Mouse (Mus musculus) testis, adult 2 months (tissue): ENCODE measurements around the gene Grap2.

ENCODE experiments used
- CTCF ChIP-seq: fragments of 200-500 bp; IDR thresholded peaks from 2 replicates; pipeline ENCODE4 v1.5.1; 2012; ENCODE audit warnings: low read depth, mild to moderate bottlenecking, inconsistent platforms, low read length, moderate library complexity; ENCODE audit not compliant: control insufficient read depth, insufficient read depth, insufficient replicate concordance
- POLR2A ChIP-seq: fragments of 200-500 bp; IDR thresholded peaks from 2 replicates; pipeline ENCODE4 v1.6.1; 2012; ENCODE audit warnings: low read depth, mild to moderate bottlenecking, inconsistent platforms, low read length, moderate library complexity; ENCODE audit not compliant: control insufficient read depth

DNA sequence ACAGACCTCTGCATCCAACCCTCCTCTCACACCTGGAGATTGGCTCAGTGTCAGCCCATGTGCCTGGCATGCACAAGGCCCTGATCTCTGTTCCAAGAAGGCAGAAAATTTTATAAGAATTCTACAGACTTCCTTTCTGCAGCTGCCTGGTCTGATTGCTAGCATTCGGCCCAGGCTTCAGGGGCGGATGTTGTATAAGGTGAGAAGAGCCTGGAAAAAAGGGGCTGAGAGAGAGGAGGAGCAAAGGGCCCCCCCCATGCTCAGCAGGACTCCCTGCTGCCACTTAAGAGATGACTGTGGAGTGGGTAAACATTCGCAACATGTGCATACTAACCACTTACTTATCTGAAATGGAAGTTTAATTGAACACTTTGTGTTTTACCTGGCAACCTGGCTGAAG lies 35.6 kb downstream of the Grap2 start:
- TF ChIP-seq CTCF (no peak), POLR2A (no peak)
